Mouse (Mus musculus) MEL (cell line): ENCODE data around the gene Ece2. TPM values are rescaled to one million over a fixed set of nuclear protein-coding genes. Genes with fewer than 3 reads are reported as not detected.

ENCODE experiments used
- DNase-seq: peaks from one replicate; pipeline ENCODE4 v3.0.0; 2011; ENCODE audit warnings: low read depth, low spot score
- H3K27ac ChIP-seq: 2 replicates; pipeline ENCODE4 v1.5.1; 2012; ENCODE audit warnings: low read depth, mild to moderate bottlenecking, control low read depth, low read length, moderate library complexity; ENCODE audit not compliant: control insufficient read depth
- H3K27me3 ChIP-seq, 2 experiments: fragments of 150-350 bp in 1 of 2; sonication (generic) in 1 of 2; 2 replicates each; pipeline ENCODE4 v1.6.1; 2012; ENCODE audit warnings: low read length in 2 of 2, mild to moderate bottlenecking in 2 of 2, improper control_type of control experiment in 1 of 2, moderate library complexity in 1 of 2; ENCODE audit not compliant: insufficient read depth in 2 of 2, control insufficient read depth in 1 of 2
- H3K36me3 ChIP-seq, 2 experiments: 2 replicates each; pipeline ENCODE4 v1.6.1; 2012 to 2014; ENCODE audit warnings: low read length in 2 of 2, improper control_type of control experiment in 1 of 2, inconsistent platforms in 1 of 2, mild to moderate bottlenecking in 1 of 2; ENCODE audit not compliant: insufficient read depth in 2 of 2, control insufficient read depth in 1 of 2
- H3K4me1 ChIP-seq, 2 experiments: fragments of 150-350 bp in 1 of 2; sonication (generic) in 1 of 2; 2 replicates each; pipeline ENCODE4 v1.6.1; 2012; ENCODE audit warnings: low read length in 2 of 2, improper control_type of control experiment in 1 of 2, mild to moderate bottlenecking in 1 of 2; ENCODE audit not compliant: insufficient read depth in 2 of 2, control insufficient read depth in 1 of 2
- H3K4me3 ChIP-seq, 2 experiments: fragments of 150-350 bp in 1 of 2; sonication (generic) in 1 of 2; 2 replicates each; pipeline ENCODE4 v1.5.1; 2012; ENCODE audit warnings: low read depth in 2 of 2, low read length in 2 of 2, mild to moderate bottlenecking in 2 of 2, moderate library complexity in 2 of 2, control low read depth in 1 of 2, improper control_type of control experiment in 1 of 2; ENCODE audit not compliant: control insufficient read depth in 1 of 2, insufficient read depth in 1 of 2
- H3K79me2 ChIP-seq: 2 replicates; pipeline ENCODE4 v1.6.1; 2012; ENCODE audit warnings: mild to moderate bottlenecking, low read length, moderate library complexity; ENCODE audit not compliant: control insufficient read depth, poor library complexity, insufficient read depth
- H3K9ac ChIP-seq: 2 replicates; pipeline ENCODE4 v1.6.1; 2012; ENCODE audit warnings: low read depth, mild to moderate bottlenecking, control low read depth, low read length, moderate library complexity; ENCODE audit not compliant: control insufficient read depth, poor library complexity, severe bottlenecking
- H3K9me3 ChIP-seq: fragments of 150-350 bp; sonication (generic); replicated peaks from 2 replicates; pipeline ENCODE4 v1.6.1; 2012; ENCODE audit warnings: mild to moderate bottlenecking, low read length, improper control_type of control experiment, moderate library complexity; ENCODE audit not compliant: insufficient read depth
- BHLHE40 ChIP-seq: IDR thresholded peaks from 2 replicates; pipeline ENCODE4 v1.6.1; 2012; ENCODE audit warnings: low read depth, mild to moderate bottlenecking, inconsistent platforms, low read length, improper control_type of control experiment, borderline replicate concordance
- CHD1 ChIP-seq: IDR thresholded peaks from 2 replicates; pipeline ENCODE4 v1.6.1; 2012; ENCODE audit warnings: low read depth, mild to moderate bottlenecking, inconsistent platforms, low read length, improper control_type of control experiment
- CHD2 ChIP-seq: IDR thresholded peaks from 2 replicates; pipeline ENCODE4 v1.6.1; 2011; ENCODE audit warnings: low read length, improper control_type of control experiment
- CTCF ChIP-seq, 3 experiments: IDR thresholded peaks in 2 of 3; conservative IDR thresholded peaks in 1 of 3; 2 replicates each; pipeline ENCODE4 v1.5.1; 2011 to 2012; ENCODE audit warnings: low read length in 3 of 3, low read depth in 2 of 3, mild to moderate bottlenecking in 2 of 3, improper control_type of control experiment in 1 of 3, inconsistent platforms in 1 of 3, mixed read lengths in 1 of 3, moderate library complexity in 1 of 3; ENCODE audit not compliant: control insufficient read depth in 1 of 3, insufficient read depth in 1 of 3, poor library complexity in 1 of 3, severe bottlenecking in 1 of 3
- EP300 ChIP-seq, 2 experiments: IDR thresholded peaks; 2 replicates each; pipeline ENCODE4 v1.6.1; 2011; ENCODE audit warnings: improper control_type of control experiment in 2 of 2, low read length in 2 of 2, low read depth in 1 of 2, mild to moderate bottlenecking in 1 of 2
- ETS1 ChIP-seq: IDR thresholded peaks from 2 replicates; pipeline ENCODE4 v1.6.1; 2012; ENCODE audit warnings: low read depth, mild to moderate bottlenecking, inconsistent platforms, low read length, improper control_type of control experiment, moderate library complexity
- GABPA ChIP-seq: IDR thresholded peaks from 2 replicates; pipeline ENCODE4 v1.6.1; 2012; ENCODE audit warnings: low read depth, mild to moderate bottlenecking, inconsistent platforms, low read length, improper control_type of control experiment, moderate library complexity
- GATA1 ChIP-seq: IDR thresholded peaks from 2 replicates; pipeline ENCODE4 v1.6.1; 2011; ENCODE audit warnings: low read depth, low read length, improper control_type of control experiment
- HCFC1 ChIP-seq: IDR thresholded peaks from 2 replicates; pipeline ENCODE4 v1.6.1; 2012; ENCODE audit warnings: low read depth, mild to moderate bottlenecking, inconsistent platforms, low read length, improper control_type of control experiment, moderate library complexity
- KAT2A ChIP-seq: conservative IDR thresholded peaks from 2 replicates; pipeline ENCODE4 v1.6.1; 2012; ENCODE audit warnings: low read depth, low read length, improper control_type of control experiment, inconsistent platforms
- MAFK ChIP-seq: IDR thresholded peaks from 2 replicates; pipeline ENCODE4 v1.6.1; 2011; ENCODE audit warnings: low read depth, mild to moderate bottlenecking, low read length, improper control_type of control experiment, borderline replicate concordance
- MAX ChIP-seq: IDR thresholded peaks from 2 replicates; pipeline ENCODE4 v1.6.1; 2011; ENCODE audit warnings: low read length, improper control_type of control experiment
- MEF2A ChIP-seq: IDR thresholded peaks from 2 replicates; pipeline ENCODE4 v1.6.1; 2014; ENCODE audit warnings: low read depth, mild to moderate bottlenecking, inconsistent platforms, low read length, improper control_type of control experiment; ENCODE audit not compliant: poor library complexity, insufficient replicate concordance, severe bottlenecking; ENCODE audit errors: extremely low read depth
- MXI1 ChIP-seq: IDR thresholded peaks from 2 replicates; pipeline ENCODE4 v1.6.1; 2011; ENCODE audit warnings: mild to moderate bottlenecking, low read depth, low read length, improper control_type of control experiment
- MYB ChIP-seq: IDR thresholded peaks from 2 replicates; pipeline ENCODE4 v1.6.1; 2011; ENCODE audit warnings: mild to moderate bottlenecking, low read depth, low read length, improper control_type of control experiment
- MYC ChIP-seq: IDR thresholded peaks from 2 replicates; pipeline ENCODE4 v1.6.1; 2011; ENCODE audit warnings: low read depth, mild to moderate bottlenecking, low read length, improper control_type of control experiment, moderate library complexity
- NELFE ChIP-seq: IDR thresholded peaks from 2 replicates; pipeline ENCODE4 v1.6.1; 2011; ENCODE audit warnings: low read depth, low read length, improper control_type of control experiment
- NRF1 ChIP-seq: IDR thresholded peaks from 2 replicates; pipeline ENCODE4 v1.6.1; 2014; ENCODE audit warnings: low read depth, mild to moderate bottlenecking, inconsistent platforms, low read length, improper control_type of control experiment, moderate library complexity; ENCODE audit not compliant: poor library complexity, insufficient read depth, severe bottlenecking
- POLR2A ChIP-seq, 2 experiments: IDR thresholded peaks; 2 replicates each; pipeline ENCODE4 v1.6.1; 2011 to 2012; ENCODE audit warnings: low read length in 2 of 2, mild to moderate bottlenecking in 2 of 2, control low read depth in 1 of 2, improper control_type of control experiment in 1 of 2, low read depth in 1 of 2, moderate library complexity in 1 of 2; ENCODE audit not compliant: control insufficient read depth in 1 of 2, insufficient read depth in 1 of 2, poor library complexity in 1 of 2
- POLR2AphosphoS2 ChIP-seq: IDR thresholded peaks from 2 replicates; pipeline ENCODE4 v1.6.1; 2011; ENCODE audit warnings: low read length, improper control_type of control experiment
- RAD21 ChIP-seq: IDR thresholded peaks from 2 replicates; pipeline ENCODE4 v1.6.1; 2011; ENCODE audit warnings: mild to moderate bottlenecking, low read depth, low read length, improper control_type of control experiment
- SIN3A ChIP-seq: IDR thresholded peaks from 2 replicates; pipeline ENCODE4 v1.6.1; 2012; ENCODE audit warnings: low read length, improper control_type of control experiment, inconsistent platforms
- SMC3 ChIP-seq: IDR thresholded peaks from 2 replicates; pipeline ENCODE4 v1.6.1; 2011; ENCODE audit warnings: low read depth, low read length, improper control_type of control experiment
- TAL1 ChIP-seq: IDR thresholded peaks from 2 replicates; pipeline ENCODE4 v1.6.1; 2012; ENCODE audit warnings: mild to moderate bottlenecking, inconsistent platforms, low read length, moderate library complexity, mixed read lengths
- TBP ChIP-seq: IDR thresholded peaks from 2 replicates; pipeline ENCODE4 v1.8.0; 2011; ENCODE audit warnings: low read depth, low read length, improper control_type of control experiment
- TCF12 ChIP-seq: IDR thresholded peaks from 2 replicates; pipeline ENCODE4 v1.6.1; 2014; ENCODE audit warnings: low read depth, mild to moderate bottlenecking, inconsistent platforms, low read length, improper control_type of control experiment, moderate library complexity
- UBTF ChIP-seq: IDR thresholded peaks from 2 replicates; pipeline ENCODE4 v1.6.1; 2012; ENCODE audit warnings: low read depth, mild to moderate bottlenecking, inconsistent platforms, low read length, improper control_type of control experiment, moderate library complexity, borderline replicate concordance; ENCODE audit not compliant: insufficient read depth
- USF1 ChIP-seq: IDR thresholded peaks from 2 replicates; pipeline ENCODE4 v1.6.1; 2014; ENCODE audit warnings: low read depth, mild to moderate bottlenecking, inconsistent platforms, low read length, improper control_type of control experiment, moderate library complexity
- USF2 ChIP-seq, 2 experiments: IDR thresholded peaks; 2 replicates each; pipeline ENCODE4 v1.6.1; 2011 to 2012; ENCODE audit warnings: improper control_type of control experiment in 2 of 2, low read length in 2 of 2, borderline replicate concordance in 1 of 2, inconsistent platforms in 1 of 2, low read depth in 1 of 2, mild to moderate bottlenecking in 1 of 2; ENCODE audit not compliant: insufficient read depth in 1 of 2
- ZKSCAN1 ChIP-seq: IDR thresholded peaks from 2 replicates; pipeline ENCODE4 v1.6.1; 2012; ENCODE audit warnings: low read depth, mild to moderate bottlenecking, inconsistent platforms, low read length, improper control_type of control experiment, moderate library complexity
- ZNF384 ChIP-seq: IDR thresholded peaks from 2 replicates; pipeline ENCODE4 v1.6.1; 2012; ENCODE audit warnings: low read depth, mild to moderate bottlenecking, inconsistent platforms, low read length, improper control_type of control experiment
- polyA plus RNA-seq, 2 experiments: library from polyadenylated mRNA; stranded (reverse) in 1 of 2; unstranded in 1 of 2; fragments of >175 nt in 1 of 2; fragments of >200 nt in 1 of 2; gene quantifications; 2 replicates each; pipeline versions ENCODE4 v1.2.1 to v1.2.4; 2012; ENCODE audit warnings: low replicate concordance in 2 of 2, low read depth in 1 of 2; ENCODE audit not compliant: insufficient read length in 2 of 2, insufficient read depth in 1 of 2, missing spikeins in 1 of 2
- total RNA-seq: library from RNA; depleted of rRNA; stranded (reverse); fragments of 300-350 nt; gene quantifications from 2 replicates; pipeline ENCODE4 v1.2.3, GENCODE M21; 2012

The Ece2 gene
- total and polyA plus RNA-seq, 3 experiments = 4.9 to 7.4 TPM; not detected in 1

DNA sequence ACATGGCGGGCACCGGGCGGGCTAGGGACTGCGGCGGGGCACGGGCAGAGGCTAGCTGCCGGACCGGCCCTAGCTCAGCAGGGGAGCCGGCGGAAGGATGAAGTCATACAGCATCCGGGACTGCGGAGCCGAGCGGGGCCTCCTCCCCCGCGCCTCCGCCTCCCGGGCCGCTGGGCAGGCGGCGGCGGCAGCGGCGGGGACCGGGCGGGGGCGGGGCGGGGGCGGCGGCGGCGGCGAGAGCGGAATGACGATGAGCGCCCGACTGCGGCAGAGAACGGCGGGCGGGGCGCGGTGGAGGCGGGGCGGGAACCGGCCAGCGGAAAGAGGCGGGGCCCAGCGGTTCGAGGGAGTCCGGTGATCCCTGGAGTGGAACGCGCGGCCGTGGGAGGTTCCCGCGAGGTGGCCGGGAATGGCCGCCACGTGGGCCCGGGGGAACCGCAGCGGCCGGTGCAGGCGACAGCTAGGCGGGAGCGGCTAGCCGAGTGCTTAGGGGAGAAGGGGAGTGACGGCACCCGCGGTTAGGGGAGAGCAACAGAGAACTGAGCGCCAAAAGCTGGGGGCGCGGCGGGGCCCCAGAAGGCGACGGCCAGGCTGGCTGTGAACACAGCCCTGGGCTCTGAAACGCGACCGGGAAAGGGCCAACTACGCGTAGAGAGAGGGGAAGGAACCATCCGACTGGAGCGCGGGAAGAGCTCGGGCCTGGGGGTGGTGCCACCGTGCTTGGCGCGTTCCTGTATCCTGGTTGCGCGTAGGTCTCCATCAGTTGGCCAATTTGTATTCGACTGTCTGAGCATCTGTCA, 8.2 kb upstream of the Ece2 start, which contains the start of gene Camk2n2 (continued):
- TF ChIP-seq MAX (peak; percentile 45; the same call in 1 of the 2 replicates), ETS1 (no peak), MAFK (no peak), TAL1 (no peak)

GRCm38 (mm10) chr16:20621991-20622685, 7.5 kb upstream of the Ece2 start:
- Histone ChIP-seq H3K27me3 (no peaks in the 10 kb centered on the region; a peak in 1 of 4 replicates), H3K9me3 (no peaks in the 10 kb centered on the region), H3K79me2 (peaks cover 4% of the 10 kb centered on the region; the same call in 1 of the 2 replicates), H3K4me3 (peak overlapping the region; percentile 53 to 83), H3K9ac (peak overlapping the region; percentile 92), H3K36me3 (peaks cover 0 to 13% of the 10 kb centered on the region in 2 experiments; a peak in 2 of 4 replicates), H3K4me1 (peaks cover 0 to 11% of the 10 kb centered on the region in 2 experiments; a peak in 2 of 4 replicates), H3K27ac (peak overlapping the region; percentile 81)
- DNase-seq = peak; percentile 90
- TF ChIP-seq MXI1 (peak; percentile 62), MAFK (no peak), POLR2A (IDR thresholded peaks at IDR 0.05; ENCODE audit: control insufficient read depth in 1 of 2, insufficient read depth in 1 of 2, low read depth in 1 of 2, low read length in 2 of 2, poor library complexity in 1 of 2) (peak; percentile 44 to 49; a peak in 2 of 4 replicates), CHD1 (0 out of 2 replicates have a peak, but pooled peaks have one; percentile 21), GABPA (no peak), TCF12 (0 out of 2 replicates have a peak, but pooled peaks have one; percentile 8), CHD2 (no peak), MYB (no peak), ZNF384 (no peak), MAX (peak; percentile 66), SMC3 (no peak), HCFC1 (peak; percentile 52), MYC (0 out of 2 replicates have a peak, but pooled peaks have one; percentile 22), USF2 (IDR thresholded peaks at IDR 0.05; ENCODE audit: borderline replicate concordance in 1 of 2, insufficient read depth in 1 of 2, low read depth in 1 of 2, low read length in 2 of 2) (no peak), MEF2A (no peak), USF1 (no peak), EP300 (IDR thresholded peaks at IDR 0.05; ENCODE audit: low read depth in 1 of 2, low read length in 2 of 2) (no peak), NRF1 (no peak), CTCF (IDR thresholded peaks at IDR 0.05 in 2 of 3, conservative IDR thresholded peaks at IDR 0.05 in 1 of 3; ENCODE audit: control insufficient read depth in 1 of 3, insufficient read depth in 1 of 3, low read depth in 2 of 3, low read length in 3 of 3, poor library complexity in 1 of 3, severe bottlenecking in 1 of 3) (no peak), RAD21 (no peak), ETS1 (peak; percentile 83), TAL1 (no peak), ZKSCAN1 (no peak), BHLHE40 (no peak), KAT2A (no peak), POLR2AphosphoS2 (no peak; the same call in 1 of the 2 replicates), UBTF (no peak), NELFE (peak; percentile 58), SIN3A (peak; percentile 58), GATA1 (no peak), TBP (no peak)
